Mouse (Mus musculus): ENCODE results near the gene Ano3. TPM values are rescaled to one million over a fixed set of nuclear protein-coding genes. Genes with fewer than 3 reads are reported as not detected.

Ano3 gene
- total RNA-seq, 2 experiments from 2014 or later, result 15.2 to 16.3 TPM

Other genes starting within 250 kb of the Ano3 start
- gene Muc15, start 229.6 kb downstream of the Ano3 start, total RNA-seq (2021), result under 1 TPM in 1 of 2 experiments, not detected in 1; 0.14 TPM
- gene Gm13941, start 155.1 kb upstream of the Ano3 start, total RNA-seq (2021), result not detected
- not detected for gene Gm15130, start 202.0 kb upstream of the Ano3 start, total RNA-seq (2021)

Measured in layer of hippocampus, postnatal 10 days (tissue).